Mouse (Mus musculus): ENCODE data around the gene Herpud2.
"Not testable (repeated sequence)": the region's sequence is repeated elsewhere in the genome, so short reads cannot be mapped to it uniquely, and the experiment has no call there.

Gene Herpud2

GRCm38 (mm10) chr9:25143950-25144349 lies 7.7 kb downstream of the Herpud2 start:
- DNase-seq: no peak

- DNase-seq: no peak
These were observed 8.6 kb downstream of the Herpud2 start for GRCm38 (mm10) chr9:25142988-25143387.

GRCm38 (mm10) chr9:25142041-25142440 lies 9.6 kb downstream of the Herpud2 start:
- no peak for DNase-seq

GRCm38 (mm10) chr9:25140330-25140729 lies 11.3 kb downstream of the Herpud2 start:
- peak; percentile 5 to 6 for DNase-seq

GRCm38 (mm10) chr9:25138900-25139299 lies 12.7 kb downstream of the Herpud2 start:
- no peak for DNase-seq

GRCm38 (mm10) chr9:25132920-25133319 lies 18.7 kb downstream of the Herpud2 start:
- no peak for DNase-seq

GRCm38 (mm10) chr9:25132253-25132652 lies 19.4 kb downstream of the Herpud2 start:
- DNase-seq: no peak

GRCm38 (mm10) chr9:25124048-25124447 lies 27.6 kb downstream of the Herpud2 start:
- DNase-seq: no peak

- not testable (repeated sequence) for DNase-seq
These were observed 28.0 kb downstream of the Herpud2 start for GRCm38 (mm10) chr9:25123590-25123989.

GRCm38 (mm10) chr9:25104638-25105037 lies 47.0 kb downstream of the Herpud2 start:
- peak; percentile 22 to 31 for DNase-seq

- no peak for DNase-seq
These were observed 48.7 kb downstream of the Herpud2 start for GRCm38 (mm10) chr9:25102881-25103280.

GRCm38 (mm10) chr9:25090853-25091252 lies 60.8 kb downstream of the Herpud2 start:
- no peak for DNase-seq

GRCm38 (mm10) chr9:25089122-25089521 lies 62.5 kb downstream of the Herpud2 start, which contains the start of gene Gm10181:
Gm10181 (plus strand) TSS chr9:25089422.
- no peak for DNase-seq

- DNase-seq: no peak
These were observed 75.1 kb downstream of the Herpud2 start for GRCm38 (mm10) chr9:25076505-25076904.

- DNase-seq: no peak
These were observed 75.6 kb downstream of the Herpud2 start for GRCm38 (mm10) chr9:25075977-25076376.

GRCm38 (mm10) chr9:25072666-25073065 lies 79.0 kb downstream of the Herpud2 start:
- DNase-seq: no peak

GRCm38 (mm10) chr9:25058726-25059125 lies 92.9 kb downstream of the Herpud2 start:
- DNase-seq: peak in 1 of 2 experiments; percentile 25
